Mouse (Mus musculus): ENCODE results near the gene Slc52a3. TPM values are rescaled to one million over a fixed set of nuclear protein-coding genes. Genes with fewer than 3 reads are reported as not detected.

Slc52a3 gene
- total RNA-seq, 2 experiments from 2014 or later: 0.94 to 1.00 TPM

DNA sequence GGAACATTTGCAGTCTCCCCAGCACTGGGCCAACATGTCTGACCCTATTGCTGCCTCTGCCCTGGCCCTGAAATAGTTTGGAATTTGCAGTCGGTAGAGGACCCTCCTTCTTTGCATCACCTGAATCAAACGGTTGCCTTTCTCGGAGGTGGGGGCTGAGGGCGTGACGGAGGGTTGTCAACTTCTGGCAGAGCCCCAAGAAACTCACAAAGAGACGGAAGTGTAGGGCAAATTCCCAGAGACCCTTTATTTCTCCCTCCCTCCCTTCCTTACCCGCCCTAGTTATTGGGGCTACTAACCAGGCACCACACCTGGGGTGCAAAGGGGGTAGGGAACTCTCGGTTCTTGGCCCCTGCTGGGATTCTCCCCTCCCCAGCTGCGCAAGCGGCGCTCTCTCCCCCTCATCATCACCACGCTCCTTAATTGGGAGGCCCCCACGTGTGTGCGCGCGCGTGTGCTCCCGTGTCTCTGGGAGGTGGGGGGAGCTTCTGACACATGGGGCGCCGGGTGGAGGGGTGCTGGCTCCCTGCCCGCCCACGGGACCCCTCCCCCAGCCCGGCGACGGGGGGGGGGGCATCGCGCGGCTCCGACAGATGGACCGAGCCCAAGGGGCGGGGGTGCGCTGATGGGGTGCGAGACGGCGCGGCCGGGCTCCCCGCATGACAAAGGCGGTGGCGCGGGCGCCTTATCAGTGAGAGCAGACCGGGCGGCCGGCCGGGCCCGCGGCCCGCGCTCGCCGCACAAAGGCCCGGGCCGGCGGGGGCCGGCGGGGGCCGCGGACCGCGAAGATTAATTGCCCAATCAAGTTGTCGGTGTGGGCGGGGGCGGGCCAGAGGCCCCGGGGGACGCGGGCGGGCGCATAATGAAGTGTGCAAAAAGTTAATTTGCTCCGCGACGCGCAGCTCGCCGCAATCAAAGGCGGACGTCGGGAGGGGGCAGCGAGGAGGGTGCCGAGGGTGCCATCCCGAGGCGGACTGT is 52.0 kb downstream of the Slc52a3 start:
- DNase-seq: no peak

GRCm38 (mm10) chr2:152048981-152049441 is 52.7 kb downstream of the Slc52a3 start:
- no peak for DNase-seq

DNA sequence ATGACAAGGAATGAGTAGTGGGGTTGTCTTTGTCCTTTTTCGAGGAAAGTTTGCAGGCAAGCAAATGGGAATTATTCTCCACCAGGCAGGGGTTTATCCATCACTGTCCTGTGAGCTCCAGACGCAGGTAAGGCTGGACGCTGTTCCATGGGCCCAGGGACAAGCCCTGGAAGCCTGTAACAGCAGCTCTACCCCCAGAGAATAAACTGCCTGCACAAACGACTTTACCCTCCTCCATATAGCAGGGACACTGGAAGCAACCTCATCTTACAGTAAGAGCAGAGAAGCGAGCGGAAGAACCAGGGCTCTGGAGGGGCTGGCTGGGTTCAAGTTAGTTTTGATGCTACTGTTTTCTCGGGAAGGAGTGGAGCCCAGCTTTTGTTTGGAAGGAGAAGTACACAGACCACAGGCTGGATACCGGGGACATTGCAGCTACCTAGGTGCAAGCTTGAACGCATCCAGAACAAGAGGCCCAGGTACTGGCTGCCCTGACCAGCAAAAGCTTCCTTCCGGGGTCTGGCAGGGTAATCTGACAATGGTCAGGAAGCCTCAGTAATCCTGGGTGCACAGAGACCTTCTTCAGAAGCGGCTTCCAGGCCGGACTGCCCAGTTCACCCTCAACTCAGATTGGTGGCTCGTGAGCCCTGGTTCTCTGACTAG is 53.4 kb downstream of the Slc52a3 start:
- DNase-seq: no peak

GRCm38 (mm10) chr2:152050316-152050715 is 54.0 kb downstream of the Slc52a3 start:
- no peak for DNase-seq

- DNase-seq: no peak
Observed at GRCm38 (mm10) chr2:152051985-152052384, 55.7 kb downstream of the Slc52a3 start.

GRCm38 (mm10) chr2:152055406-152055805 is 59.1 kb downstream of the Slc52a3 start:
- peak; percentile 21 for DNase-seq

- peak; percentile 65 for DNase-seq
Observed at GRCm38 (mm10) chr2:152056368-152057251, 60.3 kb downstream of the Slc52a3 start.

- DNase-seq: no peak
Observed at GRCm38 (mm10) chr2:152057252-152057563, 60.9 kb downstream of the Slc52a3 start.

Small RNA genes lying within 50 kb of the gene (microRNA-seq; reads per million reads assigned to microRNA genes)
- gene Mir1953 (ENCODE audit: borderline replicate concordance in 2 of 2): 0 reads per million in 2 experiments

Other genes starting within 250 kb of the Slc52a3 start
- not detected for gene Rspo4, start 153.6 kb upstream of the Slc52a3 start, total RNA-seq (2021)
- under 1 TPM; 0.11 to 0.15 TPM for gene Angpt4, start 85.3 kb upstream of the Slc52a3 start, total RNA-seq (2021)
- gene Fam110a, start 16.3 kb upstream of the Slc52a3 start, total RNA-seq (2021): 1 to 10 TPM; 2.2 to 2.9 TPM
- gene Scrt2, start 85.0 kb downstream of the Slc52a3 start, total RNA-seq (2021): not detected
- 10 to 100 TPM; 18.8 to 24.8 TPM for gene Srxn1, start 109.0 kb downstream of the Slc52a3 start, total RNA-seq (2021)
- gene Tcf15, start 147.1 kb downstream of the Slc52a3 start, total RNA-seq (2021): 10 to 100 TPM; 11.2 to 12.4 TPM
- gene Csnk2a1, start 230.3 kb downstream of the Slc52a3 start, total RNA-seq (2021): 10 to 100 TPM; 78.6 to 79.8 TPM

Measured in gastrocnemius, postnatal 25 days (tissue).